Mouse (Mus musculus) thymus, adult 18-20 months (tissue): Measurements from ENCODE around the gene Ltbp2.

Experiments
- DNase-seq, 2 experiments: peaks; one replicate each; pipeline ENCODE4 v3.0.0; 2022; ENCODE audit warnings: mixed read lengths in 2 of 2

Gene Ltbp2

DNA sequence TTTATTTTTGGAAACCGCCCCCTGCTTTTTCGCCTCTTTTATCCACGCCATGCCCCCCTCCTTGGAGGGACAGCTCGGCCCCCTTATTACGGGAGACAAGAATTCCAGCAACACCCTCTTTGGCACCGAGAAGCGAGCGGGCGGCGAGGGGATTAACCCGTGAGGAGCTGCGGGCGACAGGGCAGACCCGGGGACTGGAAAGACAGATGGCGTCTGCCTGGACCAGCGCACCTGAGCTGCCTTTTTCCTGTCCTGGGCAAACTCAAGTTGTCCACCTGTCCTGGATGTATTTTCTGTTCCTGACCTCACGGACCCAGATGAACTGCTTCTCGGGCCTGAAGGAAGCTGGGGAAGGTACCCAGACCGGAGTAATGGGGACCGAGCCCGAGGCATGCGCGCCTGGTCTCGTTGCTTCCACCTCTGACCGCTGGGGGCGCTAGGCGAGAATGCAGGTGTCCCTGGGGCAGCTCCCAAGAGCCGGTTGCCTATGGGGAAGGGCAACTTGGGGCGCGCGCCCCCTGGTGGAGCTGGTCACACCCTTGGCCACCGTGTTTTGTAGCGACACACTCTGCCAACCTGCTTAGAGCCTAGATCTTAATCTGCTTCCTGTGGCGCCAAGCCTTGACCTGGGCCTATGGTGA is at the start of gene Ltbp2:
Gene Ltbp2, minus strand, starts transcription at position 52 of the 641 bp plus-strand sequence.
- peak; percentile 71 to 76 for DNase-seq

DNA sequence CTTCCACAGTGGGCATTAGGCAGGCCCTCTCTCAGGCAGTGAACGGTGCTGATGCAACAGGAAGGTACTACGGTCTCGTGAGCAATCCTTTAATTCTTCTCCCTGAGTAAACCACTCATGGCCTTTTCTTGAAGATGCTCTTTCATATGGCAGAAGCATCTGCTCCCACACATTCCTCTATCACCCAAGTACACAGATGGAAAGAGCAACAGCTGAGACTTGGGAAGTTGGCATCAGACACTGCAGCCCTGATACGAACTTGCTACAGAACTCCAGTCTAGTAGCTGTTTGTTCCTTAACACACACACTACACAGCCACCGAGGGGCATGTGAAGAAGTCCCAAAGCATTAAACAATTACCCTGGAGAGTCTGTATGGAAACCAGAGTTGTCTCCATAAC is 48.0 kb upstream of the Ltbp2 start:
- no peak for DNase-seq

DNA sequence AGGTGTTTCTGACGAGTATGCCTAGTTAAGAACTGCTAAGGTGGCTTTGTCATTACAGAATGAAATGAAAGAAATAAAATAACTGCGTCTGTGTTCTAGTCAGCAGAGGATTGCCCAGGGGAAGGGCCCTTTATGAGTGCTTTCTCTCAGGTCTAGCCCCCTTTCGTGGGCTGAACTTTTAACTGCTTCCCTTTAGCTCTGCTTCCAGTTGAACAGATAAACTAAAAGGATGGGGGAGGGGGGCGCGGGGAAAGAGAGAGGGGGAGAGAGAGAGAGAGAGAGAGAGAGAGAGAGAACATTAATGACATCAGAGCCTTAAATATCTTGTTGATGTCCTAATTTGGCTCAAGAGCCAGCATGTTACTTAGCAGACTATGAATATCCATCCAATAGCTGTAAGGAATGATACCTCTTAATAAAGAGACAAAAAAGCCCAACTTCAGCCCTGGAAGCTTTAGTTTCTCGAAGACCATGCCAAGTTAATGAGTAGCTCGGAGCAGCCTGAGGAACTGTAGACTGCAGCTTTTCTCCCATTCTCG is 45.6 kb upstream of the Ltbp2 start:
- DNase-seq = no peak

DNA sequence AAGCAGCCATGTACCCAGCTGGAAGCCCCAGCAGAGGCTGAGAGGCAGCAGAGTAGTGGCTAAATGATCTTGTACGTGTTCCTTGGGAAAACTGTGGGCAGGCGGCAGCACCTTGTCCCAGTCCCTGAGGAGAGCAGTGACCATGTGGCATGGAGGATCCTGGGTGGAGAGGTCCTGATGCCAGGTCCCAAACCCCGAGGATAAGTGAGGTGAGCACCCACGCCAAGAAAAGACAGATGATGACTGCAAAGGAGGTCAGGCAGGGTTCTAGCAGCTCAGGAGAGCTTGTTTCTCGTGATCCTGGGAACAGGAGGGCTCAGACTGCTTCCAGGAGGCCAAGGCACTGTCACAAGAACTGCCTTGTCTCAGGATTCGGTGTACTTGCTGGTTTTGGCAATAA is 42.5 kb upstream of the Ltbp2 start:
- no peak for DNase-seq

DNA sequence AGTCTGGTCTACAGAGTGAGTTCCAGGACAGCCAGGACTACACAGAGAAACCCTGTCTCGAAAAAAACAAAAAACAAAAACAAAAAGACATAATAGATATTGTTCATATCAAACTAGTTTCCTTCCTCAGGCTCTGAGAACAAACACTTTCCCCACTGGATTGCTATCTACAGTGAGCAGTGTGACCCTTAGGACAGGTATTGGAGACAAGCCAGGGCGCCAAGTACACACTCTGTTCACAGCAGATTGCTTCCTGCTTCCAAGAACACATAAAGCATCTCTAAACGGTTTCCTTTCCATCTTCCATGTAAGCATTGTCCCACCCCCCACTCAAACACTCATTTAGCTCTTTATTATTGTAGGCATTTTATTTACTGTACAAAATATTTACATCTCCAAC is 41.5 kb upstream of the Ltbp2 start:
- DNase-seq = no peak

DNA sequence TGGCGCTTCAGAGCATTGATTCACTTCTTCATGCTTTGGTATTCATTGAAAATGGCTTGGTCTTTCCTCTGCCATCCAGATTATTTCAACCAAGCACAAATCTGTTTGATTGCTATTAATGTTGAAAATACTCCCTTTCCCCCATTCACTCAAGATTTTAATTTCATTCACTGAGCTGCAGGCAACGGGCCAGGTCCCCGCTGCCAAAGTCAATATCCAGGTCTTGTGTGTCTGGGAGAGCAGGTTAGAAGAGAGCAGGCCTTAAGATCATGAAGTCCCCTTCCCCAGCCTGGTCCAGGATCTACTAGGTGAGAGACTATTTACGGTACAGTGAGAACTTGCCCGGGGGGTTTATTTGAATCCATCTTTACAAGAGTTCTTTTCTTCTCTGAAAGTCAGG is 38.6 kb upstream of the Ltbp2 start:
- DNase-seq = no peak

DNA sequence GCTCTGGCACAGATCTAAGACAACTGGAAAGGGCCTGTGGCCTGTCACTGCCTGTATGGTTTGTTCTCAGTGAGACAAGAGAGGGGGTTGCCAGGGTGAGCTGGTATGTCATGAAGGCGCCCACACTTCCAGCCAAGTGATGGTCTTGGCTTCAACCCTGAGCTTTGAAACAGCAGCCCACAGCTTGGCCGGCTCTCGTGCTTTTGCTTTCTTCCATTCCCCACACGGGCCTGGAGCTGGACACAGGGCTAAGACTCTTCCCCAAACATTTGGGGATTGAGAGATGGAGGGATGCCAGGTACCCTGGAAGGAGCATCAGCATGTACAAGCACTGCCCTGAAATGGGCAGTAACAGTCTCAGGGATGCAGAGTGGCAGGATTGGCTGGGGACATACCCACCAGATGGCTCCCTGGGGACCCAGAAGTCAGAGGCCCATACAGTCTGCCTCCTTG is 36.3 kb upstream of the Ltbp2 start:
- DNase-seq = no peak

DNA sequence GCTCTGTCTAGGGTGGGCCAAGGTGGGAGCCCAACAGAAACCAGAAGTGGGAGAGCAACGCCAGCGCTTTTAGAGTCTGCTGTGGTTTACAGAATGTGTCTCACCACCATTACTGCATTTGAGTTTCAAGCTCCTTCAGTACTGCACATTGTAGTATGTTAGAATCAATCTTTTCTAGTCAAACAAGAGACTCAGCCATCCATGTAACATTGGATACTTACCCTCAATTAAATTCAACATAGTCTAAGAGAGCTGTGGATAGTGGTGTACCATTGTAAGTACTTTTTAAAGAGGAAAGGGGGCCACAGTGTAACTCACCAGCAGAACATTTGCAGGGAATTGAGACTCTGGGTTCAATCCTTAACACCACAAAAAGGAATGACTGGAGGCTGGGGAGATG is 35.3 kb upstream of the Ltbp2 start:
- DNase-seq = no peak

DNA sequence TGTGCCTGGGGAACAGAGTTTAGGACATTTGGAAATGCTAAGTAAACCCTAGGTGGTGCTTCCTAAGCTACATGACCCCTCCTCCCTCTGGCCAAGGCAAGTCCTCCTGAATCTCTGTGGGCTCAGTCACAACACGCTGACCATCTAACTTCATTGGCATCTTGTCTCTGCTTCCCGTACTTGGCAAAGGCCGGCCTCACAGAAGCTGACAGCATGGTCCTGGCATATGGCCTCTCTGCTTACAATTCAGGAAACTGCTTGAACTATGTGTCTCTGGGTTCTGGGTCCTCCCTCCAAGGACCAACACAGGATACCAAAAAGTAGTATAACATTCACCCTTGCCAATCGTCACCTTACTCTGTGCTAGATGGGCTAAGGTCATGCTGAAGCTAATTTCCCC is 33.7 kb upstream of the Ltbp2 start:
- DNase-seq = no peak

DNA sequence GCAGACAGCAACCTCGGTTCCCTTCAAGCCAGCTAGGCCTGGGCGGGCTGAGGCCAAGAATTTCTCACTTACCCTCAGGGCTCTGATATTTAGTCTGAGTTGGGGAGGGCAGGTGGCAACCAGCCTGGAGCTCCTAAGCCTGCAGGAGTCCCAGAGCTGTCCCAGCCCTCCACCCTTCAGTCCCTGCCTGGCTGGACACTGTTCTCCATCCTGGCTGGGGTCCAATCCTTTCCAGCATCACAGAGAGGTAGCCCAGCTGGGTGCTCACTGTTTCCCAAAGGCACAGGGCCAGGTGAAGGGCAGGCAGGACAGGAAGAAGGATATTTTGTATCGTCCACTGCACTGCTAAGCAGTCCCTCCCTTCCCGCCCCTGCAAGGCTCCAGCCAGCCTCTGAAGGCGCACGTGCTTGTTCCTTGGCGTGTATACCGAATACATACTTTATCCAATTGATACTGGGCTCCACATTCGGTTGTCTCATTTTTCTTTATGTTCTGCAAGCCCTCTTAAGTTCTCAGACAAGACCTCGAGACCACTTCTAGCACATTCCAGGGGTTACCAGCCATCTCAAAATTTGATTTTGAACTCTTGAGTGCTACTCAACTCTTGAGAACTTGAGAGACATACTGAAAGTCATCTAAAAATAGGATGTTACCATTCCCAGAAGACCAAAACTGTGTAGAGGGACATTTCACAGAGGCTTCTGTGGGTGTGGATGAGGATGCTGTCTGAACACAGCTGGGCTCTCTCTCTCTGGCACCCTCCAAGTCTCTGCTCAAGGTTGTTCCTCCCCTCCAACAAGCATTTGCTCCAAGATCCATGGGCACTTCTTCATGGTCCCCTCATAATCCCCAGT is 31.5 kb upstream of the Ltbp2 start:
- DNase-seq = no peak

DNA sequence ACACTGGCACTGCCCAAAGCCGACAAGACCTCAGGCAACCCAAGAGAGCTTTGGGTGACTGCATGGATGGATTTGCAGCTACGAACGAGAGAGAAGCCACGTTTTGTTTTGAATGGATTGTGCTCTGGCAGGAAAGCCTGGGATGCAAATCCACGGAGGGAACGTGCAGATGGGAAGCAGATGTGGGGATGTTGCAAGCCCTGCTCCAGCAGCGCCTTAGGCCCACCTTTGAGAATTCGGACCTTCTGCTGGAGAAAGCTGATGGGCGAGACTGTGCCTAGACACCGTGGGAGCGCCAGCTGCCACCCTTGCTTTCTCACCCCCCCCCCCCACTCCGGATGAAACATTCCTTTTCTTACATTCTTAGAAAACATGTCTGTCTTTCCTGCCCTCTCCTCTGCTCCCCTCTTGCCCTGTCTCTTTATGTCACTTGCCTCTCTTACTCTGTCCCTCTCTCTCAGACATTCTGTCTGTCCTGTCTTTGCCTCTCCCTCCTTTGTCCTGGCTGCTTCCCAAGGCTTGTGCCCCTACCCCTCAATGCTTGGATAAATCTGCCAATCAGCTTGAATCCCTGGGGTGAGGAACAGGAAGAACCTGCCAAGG is 30.8 kb upstream of the Ltbp2 start:
- DNase-seq = no peak

DNA sequence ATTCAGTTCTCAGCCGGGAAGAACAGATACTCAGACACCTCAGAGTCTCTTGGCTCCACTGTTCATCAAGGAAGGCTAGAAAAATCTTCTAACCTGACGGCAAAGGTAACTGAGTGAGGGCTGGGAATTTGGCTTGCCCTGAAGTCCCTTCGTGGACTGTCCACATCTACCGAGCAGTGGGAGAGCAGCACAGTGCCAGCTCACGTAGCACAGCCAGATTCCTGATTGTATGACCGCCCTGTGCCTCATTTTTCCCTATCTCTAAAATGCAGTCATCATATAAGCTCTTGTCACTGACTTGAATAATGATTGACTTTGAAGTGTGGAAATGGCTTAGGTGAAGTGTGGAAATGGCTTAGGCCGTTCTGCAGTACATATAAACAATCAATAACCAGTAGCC is 28.1 kb upstream of the Ltbp2 start:
- no peak for DNase-seq

DNA sequence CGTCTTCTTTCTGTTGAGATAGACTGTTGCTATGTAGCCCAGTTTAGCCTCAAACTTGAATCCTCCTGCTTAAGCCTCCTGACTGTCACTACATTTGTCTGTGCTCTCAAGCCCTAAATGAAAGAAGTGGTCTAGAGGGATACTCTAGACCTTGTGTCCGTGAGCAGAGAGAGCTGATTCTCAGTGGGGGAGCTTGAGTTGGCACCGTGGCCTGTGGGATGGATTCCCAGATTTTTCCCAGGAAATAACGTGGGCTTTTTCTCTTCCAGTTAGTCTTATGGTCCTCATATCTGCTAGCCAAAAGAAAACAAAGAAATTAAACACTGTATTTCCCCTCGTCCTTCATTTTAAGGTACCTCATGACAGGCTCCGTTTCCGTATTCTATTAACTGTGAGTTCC is 24.0 kb upstream of the Ltbp2 start:
- no peak for DNase-seq

DNA sequence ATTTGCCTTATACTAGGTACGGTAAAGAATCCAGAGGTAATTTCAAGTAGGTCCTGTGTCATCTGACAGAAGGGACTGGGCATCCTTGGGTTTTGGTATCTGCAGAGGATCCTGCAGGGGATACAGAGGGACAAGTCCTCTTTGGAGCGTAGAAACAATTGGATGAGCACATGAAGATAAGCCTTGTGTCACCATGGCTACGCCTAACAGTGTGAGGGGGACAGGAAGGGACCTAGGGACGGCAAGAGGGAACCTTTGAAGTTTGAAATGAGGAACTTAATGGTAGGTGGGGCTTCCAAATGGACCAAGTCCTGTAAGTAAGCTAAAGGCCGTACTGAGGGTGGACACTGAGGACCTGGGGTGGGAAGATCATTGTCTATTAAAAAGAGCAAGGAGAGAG is 21.0 kb upstream of the Ltbp2 start:
- no peak for DNase-seq

DNA sequence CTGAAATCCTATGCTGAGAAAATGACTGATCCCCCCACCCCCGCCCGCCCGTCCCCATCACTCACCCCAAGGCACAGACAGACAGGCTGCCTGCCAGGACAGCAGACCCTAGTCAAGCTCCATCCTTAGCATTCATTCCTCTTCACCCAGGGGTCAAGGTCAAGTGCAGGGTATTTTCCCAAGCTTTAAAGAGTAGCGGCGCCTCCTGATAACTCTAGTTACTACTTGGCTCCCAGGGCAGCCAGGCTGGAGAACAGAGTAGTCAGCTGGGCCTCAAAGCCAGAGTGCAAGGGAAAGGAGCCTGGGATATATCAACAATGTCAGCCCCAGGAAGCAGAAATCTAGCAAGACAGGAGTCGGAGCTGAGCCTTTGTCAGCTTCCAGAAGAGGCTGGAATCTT is 19.9 kb upstream of the Ltbp2 start:
- DNase-seq = no peak

DNA sequence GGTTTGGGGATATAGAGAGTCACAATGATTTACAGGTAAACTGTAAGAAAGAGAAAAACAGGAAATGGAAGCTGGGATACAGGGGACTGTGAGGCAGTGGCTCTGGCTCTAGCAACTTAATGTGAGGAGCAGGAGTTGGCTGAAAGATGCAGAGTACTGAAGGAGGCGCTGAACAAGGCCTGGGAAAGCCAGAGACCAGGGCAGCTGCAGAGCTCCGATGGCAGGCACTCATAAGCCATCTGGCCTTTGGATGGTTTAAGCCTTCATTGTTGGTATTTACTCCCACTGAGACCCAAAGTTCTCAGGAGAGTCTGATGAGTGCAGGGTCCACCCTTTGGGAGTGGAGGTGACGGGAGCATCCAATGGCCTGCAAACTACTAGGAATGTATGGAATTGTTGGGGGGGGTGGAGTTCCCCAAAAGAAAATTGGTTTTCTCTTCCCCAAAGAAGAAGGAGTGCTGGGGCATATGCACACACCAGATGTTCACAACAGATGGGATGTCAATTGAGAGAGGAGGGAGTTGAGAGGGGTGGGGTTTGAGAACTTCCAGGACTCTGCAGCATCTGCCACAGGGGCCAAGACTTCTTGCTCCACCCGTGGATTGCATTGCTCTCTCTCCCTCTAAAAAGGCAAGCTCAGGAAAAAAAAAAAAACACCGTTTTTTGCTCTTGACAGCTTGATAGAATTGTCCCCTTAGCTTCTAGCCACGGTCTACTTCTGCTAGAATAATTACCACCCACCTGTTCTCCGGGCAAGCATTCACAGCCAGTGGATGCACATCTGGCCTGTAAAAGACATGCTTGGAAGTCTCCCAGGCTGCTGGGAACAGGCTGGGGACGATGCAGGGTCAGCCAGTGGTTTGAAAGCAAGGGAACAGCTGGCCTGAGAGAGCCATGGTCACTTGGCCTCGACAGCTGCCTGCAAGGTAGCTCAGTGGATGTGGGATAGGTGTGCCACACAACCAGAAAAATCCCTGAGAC is 17.6 kb upstream of the Ltbp2 start:
- no peak for DNase-seq

DNA sequence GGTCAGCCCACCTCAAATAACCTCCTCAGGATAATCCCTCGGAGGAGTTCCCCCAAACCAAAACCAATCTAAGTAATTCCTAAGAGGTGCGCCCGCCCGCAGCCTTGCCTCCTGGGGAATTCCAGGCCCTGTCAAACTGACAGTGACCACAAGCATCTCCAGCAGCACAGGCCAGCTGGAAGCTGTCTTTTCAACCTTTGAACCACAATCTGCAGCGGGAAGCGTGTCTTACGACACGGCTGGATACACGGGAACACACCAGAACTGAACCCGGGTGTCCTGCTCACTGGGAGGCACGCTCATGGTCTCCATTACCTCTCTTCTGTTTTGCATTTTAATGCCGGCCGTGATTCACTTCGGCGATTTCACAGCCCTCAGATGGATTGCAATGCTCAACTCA is 14.0 kb upstream of the Ltbp2 start:
- no peak for DNase-seq

DNA sequence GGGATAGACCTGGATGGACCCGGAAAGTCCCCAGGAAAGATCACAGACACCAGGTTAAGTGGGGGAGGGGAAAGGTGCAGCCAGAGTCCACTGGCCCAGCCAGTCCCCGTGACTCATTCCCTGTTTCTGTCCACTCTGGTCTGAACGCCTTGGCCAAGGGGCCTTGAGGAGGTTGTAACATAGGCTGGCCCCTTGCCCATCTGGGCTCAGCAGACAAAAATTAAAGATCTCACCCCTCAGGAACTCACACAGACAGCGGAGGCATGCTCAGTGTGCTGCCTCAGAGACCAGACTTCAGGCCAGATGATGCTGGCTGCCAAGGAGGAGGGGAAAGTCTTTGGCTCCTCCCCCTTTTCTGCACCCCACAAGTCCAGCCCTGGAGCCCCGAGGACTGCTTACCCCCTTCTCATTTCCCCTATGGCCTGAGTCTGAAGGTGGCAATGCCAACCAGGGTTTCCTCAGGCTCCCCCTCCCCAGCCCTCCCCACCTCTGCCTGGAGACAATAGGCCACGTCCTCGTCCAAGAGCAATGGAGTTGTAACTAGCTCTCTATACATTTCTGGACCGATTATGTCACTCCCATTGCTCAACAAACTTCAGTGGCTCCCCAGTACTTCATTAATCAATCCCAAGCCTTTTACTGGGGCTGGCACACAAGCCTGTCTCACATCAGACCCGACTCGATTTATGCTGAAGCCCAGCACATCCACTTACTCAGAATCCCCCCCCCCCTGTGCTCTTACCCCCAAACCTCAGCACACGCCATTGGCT is 9.0 kb upstream of the Ltbp2 start:
- no peak for DNase-seq

DNA sequence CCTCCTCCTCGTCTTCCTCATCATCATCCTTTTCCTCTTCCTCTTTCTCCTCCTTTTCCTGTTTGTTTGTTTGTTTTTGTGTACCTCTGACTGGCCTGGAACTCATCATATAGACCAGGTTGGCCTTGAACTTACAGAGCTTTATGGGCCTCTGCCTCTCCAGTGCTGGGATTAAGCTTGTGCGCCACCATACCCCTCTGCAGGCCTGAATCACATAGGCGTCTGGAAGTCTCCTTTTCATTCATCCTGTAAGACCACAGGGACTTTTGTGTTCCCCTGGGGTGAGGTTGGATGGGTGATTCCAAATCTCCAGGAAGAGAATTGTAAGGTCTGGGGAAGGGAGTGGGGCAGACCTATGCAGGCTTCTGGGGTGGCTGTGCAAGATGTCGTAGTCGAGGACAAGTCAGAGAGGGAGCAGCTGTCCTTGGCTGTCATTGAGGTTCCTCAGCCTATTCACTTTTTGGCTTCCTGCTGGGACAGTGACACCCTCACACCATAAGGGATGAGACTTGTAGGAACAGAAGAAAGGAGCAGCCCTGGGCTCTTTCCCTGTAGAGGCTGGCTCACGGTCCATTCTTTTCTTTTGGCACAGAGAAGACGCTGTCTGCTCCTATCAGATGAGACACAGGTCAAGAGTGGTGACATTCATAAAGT is 8.2 kb upstream of the Ltbp2 start:
- no peak for DNase-seq

DNA sequence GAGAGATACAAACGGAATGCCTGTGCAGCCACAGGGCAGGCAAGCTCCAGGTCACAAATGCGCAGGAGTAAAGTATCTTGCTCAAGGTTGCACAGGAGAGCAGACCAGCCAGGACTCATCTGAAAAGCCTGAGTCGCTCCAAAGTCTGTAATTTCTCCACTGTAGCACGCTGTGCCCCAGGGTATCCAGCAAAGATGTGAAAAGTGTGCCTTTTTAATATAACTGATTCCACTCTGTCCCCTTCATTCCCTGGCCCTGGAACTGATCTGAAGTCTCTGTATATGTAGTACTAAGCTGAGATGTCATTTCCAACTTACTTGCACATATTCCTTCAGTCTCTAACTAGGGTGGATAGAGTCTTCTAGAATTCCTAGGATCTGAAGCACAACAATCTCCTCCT is 6.5 kb upstream of the Ltbp2 start:
- DNase-seq = no peak

DNA sequence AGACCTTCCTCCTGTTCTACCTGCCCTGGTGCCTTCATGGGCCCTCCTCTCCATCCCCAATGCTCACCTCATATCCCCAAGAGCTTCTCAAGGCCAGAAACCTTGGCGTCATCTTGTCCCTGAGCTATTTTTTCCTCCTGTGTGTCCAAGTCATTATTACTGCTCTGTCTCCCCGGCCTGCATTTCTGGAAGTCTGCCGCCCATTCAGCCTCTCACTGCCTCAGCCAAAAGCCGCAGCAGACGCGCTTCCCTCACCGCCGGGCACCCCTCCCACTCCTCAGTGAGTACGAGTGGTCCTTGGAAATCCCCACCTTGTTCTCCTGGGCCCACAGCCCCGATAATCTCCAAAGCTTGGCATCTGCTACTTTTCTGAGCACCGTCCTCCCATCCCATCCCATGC is 3.8 kb upstream of the Ltbp2 start:
- no peak for DNase-seq
